Mouse (Mus musculus) left cerebral cortex, adult 8-10 months (tissue): ENCODE data around the gene Hoga1. TPM values are rescaled to one million over a fixed set of nuclear protein-coding genes. Genes with fewer than 3 reads are reported as not detected.

Experiments
- DNase-seq, 2 experiments: peaks; one replicate each; pipeline ENCODE4 v3.0.0; 2022; ENCODE audit warnings: low spot score in 2 of 2
- total RNA-seq, 4 experiments: library from RNA; stranded (reverse); gene quantifications; 2 replicates each; pipeline ENCODE4 v1.2.4; 2022

The Hoga1 gene
- total RNA-seq, 4 experiments from 2014 or later, result 4.8 to 6.0 (median 5.2) TPM

DNA sequence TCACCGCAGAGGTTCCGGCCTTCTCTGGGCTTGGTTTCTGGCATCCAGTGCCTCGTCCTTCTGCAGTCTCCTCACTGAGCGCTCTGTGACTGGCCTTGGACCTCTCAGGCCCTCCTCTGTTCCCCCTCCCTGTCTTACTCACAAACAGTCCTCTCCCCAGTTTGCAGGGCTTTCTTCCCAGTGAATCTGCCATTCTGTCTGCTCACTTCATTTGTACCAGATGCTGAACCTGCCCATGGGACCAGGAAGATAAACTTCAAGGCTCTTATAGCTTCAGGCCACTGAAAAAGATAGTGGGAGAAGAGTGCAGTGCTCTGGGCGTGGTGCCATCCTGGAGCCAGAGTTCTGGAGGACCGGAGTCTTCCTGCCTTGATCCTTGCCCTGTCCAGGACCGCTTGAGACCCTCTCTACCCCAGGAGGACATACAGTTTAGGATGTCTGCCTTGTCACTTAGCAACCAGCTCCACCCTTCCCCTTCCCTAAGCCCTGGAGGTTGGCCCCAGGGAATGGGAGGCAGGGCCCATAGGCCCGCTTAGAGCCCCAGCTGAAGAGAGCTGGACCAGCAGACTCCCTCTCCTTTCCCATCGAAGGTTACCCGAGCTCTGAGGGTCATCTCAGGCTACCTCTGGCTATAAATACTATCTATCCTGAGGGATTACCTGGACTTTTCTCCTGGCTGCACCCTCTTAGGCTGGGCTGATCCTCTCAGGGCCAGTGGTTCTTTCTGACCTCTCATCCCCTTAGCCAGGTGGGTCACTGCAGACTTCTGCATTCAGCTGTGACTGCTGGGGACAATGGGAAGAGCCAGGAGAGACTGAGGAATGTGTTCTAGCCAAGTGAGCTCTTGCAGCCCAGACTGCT, 23.5 kb upstream of the Hoga1 start:
- no peak for DNase-seq

DNA sequence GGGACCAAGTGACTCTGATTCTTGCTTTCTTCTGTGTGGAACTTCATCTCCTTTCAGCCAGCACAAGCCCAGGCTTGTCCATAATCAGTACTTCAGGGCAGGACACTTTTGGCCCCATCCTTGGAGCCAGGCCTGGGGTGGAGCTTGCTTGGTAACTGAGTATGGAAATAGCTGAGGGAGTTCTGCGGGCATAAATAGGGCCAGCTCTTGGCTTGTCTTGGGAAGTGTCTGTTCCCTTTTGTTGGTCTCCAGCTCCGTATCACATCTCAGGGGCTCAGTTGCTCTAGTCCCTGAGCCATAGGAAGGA, 22.9 kb upstream of the Hoga1 start:
- DNase-seq, result no peak

DNA sequence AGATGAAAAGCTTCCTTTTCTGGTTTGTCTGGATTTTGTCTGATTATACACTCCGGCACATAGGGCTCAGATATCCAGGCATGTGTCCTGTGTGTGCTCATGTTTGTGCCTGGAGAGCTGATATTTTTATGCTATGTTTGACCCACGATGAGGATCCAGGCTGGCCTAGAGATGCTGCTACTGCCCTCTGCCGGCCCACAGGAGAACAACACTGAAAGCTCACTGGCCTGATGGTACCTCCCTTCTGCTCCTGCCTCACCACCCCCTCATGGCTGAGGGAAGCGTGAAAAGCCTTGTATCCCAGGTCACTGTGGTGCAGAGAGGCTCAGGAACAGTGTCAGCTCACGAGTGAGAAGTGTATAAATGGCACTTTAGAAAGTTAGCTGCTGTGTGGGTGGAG, 19.3 kb upstream of the Hoga1 start:
- peak; percentile 61 to 76 for DNase-seq

DNA sequence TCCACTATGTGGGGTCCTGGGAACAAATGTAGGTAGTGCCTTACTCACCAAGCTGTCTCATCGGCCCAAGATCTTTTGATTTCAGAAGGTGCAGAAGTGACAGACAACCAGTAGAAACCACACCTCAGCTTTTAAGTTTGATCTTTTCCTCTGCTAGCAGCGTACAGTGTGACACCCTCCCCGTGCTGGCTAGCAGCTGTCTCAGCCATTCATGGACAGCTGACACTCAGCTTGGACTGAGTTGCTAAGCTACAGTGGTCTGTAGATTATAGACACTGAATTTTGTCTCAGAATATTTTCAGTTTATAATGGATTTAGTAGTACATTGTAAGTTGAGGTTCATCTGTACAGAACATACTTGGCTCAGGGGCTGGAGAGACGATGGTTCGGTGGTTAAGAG, 14.3 kb upstream of the Hoga1 start:
- no peak for DNase-seq

DNA sequence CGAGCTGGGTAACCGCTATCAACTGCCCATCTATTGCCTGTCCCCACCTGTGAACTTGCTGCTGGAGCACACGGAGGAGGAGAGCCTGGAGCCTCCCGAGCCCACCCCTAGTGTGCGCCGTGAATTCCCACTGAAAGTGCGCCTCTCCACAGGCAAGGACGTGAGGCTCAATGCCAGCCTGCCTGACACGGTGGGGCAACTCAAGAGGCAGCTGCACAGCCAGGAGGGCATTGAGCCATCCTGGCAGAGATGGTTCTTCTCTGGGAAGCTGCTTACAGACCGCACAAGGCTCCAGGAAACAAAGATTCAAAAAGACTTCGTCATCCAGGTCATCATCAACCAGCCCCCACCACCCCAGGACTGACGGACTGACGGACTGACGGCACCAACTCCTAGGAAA, 11.8 kb upstream of the Hoga1 start:
- no peak for DNase-seq

DNA sequence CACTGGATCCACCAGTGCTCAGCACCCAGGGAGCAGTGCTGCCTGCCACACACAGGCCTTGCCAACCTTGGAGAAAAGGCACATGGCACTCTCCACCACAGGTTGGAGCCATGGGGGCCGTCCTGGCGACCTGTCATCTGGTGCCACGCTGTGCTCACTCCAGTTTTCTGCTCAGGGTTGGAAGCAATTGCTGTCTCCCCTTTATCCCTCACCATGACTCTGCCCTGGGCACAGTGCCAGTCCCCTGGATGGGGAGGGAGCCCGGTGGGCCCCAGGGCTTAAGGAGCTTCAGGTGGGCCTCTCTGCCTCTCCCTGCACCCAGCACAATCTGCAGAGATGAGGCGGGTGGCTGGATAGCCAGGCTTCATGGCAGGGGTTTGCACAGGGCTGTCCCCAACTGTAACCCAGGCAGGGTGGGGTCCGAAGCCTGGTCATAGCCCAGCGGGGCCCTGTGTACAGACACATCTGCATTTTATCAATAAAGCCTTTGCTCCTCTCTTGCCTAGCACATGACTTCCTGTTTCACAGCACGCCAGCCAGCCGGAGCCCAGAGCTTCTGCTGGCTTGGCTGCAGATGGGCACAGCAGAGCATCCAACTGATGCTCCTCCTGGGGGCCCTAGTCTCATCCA, 11.1 kb upstream of the Hoga1 start:
- no peak for DNase-seq

DNA sequence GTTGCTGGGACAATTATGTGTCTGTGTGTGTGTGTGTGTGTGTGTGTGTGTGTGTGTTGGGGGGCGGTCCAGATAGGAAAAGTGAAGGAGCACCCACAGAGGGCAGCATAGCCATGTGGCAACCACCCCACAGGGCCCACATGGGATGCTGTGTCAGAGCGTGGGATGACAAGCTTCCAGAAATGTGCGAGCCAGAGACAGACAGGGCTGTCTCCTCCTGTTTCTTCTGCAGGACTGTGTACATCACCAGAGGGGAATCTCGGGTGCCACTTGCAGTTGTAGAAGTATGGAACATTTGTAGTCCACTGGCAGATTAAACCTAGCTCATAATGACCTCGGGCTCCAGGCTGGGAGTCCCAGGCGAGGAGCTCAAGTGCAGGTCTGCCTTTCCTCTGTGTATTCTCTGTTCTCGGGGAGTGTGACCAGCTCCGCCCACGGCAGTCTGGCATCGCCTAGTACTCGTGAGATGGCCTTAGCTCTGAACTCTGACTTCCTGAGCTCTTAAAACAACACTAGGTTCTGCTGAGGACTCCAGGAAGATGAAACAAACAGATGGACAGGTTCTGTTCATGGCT, 10.4 kb upstream of the Hoga1 start:
- DNase-seq, result no peak

DNA sequence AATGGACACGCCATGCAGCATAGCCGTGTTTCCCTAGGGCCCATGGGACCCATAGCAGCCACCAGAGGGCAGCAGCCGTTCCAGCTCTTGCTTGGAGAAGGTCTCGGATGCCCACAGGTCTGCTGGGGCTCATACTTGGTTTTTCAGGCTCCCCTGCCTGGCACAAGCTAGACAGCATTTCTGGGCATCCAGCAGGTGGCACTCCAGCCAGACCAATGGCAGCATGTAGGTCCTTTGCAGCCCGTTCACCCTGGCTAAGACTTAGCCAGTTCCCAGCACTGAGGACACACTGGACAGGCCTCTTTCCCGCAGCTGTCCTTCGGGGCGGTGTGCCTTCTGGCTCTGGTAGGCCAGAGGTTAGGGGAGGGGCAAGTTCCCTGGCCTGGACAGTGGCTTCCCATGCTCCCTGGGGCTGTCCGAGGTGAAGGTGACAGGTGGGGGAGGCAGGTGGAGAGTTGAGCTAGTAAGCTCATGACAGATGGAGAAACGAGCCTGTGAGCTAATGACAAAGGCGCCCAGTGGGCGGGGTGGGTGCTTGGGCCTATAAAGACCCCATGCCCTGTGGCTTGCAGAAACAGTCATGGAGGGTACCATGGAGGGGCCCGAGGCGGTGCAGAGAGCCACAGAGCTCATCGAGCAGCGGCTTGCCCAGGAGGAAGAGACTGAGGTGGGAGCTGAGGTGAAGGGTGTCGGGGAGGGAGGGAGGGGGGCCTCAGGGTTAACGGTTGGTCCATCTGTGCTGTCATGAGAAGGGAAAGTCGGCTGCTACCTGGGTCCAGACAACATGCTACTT, 9.8 kb upstream of the Hoga1 start, which contains the start of gene Ankrd2:
Gene Ankrd2 (plus strand): TSS at position 545 of the 793 bp plus-strand sequence.
- DNase-seq, result peak; percentile 62 to 73

DNA sequence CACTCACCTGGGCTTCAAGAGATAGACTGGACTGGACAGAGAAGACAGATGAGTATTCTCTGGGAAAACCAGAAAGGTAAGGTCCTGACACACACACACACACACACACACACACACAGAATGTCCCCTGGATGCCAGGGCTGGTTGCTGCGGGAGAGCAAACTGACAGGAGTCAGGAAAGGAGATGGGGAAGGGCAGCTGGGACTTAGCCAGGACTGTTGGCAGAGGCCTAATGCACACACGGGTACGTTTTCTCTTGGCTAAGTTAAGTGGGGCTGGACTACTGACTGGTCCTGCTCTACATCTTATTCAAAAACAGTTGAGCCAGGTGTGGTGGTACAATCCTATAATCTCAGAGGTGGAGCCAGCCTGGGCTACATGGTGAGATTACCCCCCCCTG, 9.1 kb upstream of the Hoga1 start:
- no peak for DNase-seq

DNA sequence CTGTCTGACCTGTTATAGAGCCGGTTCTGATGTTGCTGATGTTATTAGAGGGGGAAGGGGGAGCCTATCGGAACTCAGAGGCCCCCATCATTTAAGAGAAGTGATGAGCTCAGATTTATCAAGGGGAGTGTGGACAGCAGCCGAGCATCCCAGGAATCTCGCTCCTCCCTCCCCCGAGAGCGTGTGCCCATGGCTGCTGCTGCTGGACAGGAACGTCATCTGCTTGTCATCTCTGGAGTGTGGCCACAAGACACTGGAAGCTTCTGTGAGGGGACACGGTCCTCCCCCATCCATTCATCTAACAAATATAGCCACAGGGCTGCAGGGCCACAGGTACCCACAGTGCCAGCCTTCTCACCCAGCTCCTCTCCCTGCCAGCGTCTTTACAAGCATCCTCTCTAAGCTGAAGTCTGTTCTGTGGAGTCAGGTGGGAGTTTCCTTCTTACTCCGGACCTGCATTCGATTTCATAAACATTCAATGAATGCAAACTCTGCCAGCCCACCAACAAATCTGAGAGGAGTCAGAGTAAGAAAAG, 8.2 kb upstream of the Hoga1 start:
- no peak for DNase-seq

DNA sequence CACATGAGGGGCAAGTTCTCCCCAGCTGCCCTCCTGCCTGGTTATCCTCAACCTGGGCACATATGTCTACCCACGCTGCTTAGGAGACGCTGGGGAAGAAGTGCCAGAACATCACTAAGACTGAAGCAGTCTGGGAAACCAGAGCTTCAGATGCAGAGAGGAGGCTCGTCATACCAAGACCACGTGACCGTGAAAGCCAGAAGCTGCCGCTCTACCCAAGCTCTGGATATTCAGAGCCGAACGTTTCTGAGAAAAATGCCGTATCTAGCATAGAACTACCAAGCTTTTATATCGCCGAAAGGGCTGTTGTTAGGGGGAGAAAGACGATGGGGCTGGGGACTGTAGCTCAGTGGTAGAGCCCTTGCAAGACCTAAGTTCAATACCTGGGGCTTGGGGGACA, 7.1 kb upstream of the Hoga1 start:
- DNase-seq, result no peak

DNA sequence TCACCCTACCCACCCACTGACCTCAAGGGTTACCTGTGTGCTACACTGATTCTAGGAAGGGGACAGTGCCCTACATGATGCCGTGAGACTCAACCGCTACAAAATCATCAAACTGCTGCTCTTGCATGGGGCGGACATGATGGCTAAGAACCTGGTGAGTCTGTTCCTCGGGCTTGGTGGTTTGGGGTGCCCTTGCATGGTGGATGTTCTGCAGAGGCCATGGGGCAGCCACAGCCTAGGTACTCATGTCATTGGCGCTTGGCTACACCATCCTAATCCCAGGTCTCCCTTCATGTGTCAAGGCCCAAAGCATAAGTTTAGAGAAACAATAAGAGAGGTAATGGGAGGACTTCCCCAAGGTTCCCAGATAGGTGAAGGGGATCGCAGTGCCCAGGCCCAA, 1.4 kb upstream of the Hoga1 start:
- no peak for DNase-seq

DNA sequence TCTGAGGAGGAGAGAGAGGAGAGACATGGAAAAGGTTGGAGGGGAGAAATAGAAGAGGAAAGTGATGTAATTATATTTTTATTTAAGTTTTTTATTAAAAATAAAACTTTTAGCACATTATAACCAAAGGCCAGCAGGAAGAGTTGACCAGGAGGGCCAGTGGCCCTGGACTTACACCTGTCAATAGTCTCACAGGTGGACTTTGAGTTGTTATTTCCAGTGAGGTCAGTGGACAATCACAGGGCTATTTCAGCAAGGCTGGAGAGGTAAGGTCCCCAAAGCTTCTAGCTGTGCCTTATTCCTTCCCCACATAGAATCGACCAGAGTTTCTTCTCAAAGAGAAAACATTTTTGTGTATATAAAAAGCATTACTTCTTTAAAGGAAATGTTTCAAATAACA, 4.8 kb downstream of the Hoga1 start:
- no peak for DNase-seq

DNA sequence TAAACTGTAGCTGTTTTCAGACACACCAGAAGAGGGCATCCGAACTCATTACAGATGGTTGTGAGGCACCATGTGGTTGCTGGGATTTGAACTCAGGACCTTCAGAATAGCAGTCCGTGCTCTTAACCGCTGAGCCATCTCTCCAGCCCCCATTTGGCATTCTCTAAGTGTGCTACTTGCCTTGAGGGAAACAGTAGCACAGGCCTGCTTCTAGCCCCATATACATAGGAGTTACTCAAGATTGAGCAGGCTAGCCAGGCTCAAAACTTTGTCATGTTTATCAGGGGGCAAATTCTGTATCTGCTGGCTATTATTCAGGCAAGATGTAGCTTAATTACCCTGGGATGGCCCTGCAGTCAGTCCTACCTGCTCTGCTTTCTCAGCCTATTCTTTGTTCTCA, 5.9 kb downstream of the Hoga1 start:
- DNase-seq, result no peak

DNA sequence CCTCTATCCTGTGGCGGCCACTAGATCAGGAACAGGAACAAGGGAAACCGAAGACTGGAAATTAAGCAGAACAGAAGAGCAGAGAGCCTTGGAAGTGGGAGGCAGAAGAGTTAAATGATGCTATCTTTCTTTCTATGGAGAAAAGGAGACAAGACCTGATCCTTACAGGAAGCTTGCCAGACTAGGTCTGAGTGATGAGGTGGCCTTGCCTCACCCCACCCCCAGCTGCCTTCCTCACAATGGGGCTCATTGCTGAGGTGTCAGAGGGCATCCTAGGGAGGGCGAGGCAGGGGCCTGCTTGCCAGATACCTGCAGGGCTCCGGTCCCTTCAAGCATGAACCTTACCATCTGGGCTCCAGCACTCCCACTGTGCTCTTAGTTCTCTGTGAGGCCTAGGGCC, 6.5 kb downstream of the Hoga1 start, which contains the start of gene 4933411K16Rik:
Gene 4933411K16Rik (plus strand): TSS at position 301 of the 400 bp plus-strand sequence.
- DNase-seq, result no peak

DNA sequence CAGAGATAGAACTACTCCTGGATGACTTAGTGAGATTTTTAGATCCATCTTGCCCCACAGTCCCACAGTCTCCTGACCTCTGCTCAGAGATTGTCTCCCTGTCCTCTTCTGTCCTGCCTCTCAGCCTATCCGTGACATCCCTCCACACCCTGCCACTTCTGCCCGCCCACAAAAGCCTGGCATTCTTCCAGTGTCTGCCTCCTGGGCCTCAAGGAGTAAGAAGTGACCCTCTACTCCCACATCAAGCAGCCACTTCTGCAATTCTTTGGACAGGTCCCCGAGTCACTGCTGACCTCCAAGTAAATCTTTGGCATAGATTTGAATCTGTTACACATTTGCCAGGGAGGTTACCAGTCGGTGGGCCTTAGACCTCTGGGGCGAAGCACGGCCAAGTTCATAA, 8.8 kb downstream of the Hoga1 start:
- no peak for DNase-seq

DNA sequence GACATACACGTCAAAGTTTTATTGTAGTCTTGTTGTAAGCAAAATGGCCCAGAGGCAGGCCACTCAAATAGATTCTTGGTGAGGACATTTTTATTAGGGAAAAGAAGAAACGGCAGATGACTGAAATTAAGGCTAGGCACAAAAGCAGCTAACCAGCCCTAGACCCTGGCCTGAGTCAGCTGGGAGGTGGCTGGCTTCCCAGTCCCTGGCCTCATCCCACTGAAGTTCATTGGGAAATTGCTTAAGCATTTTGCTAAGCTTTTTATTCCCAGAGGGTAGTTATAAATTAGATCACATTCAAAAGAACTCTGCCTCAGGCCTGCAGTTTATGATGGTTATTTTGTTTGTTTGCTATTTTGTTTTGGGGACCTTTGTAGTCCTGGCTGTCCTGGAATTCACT, 10.5 kb downstream of the Hoga1 start:
- no peak for DNase-seq

DNA sequence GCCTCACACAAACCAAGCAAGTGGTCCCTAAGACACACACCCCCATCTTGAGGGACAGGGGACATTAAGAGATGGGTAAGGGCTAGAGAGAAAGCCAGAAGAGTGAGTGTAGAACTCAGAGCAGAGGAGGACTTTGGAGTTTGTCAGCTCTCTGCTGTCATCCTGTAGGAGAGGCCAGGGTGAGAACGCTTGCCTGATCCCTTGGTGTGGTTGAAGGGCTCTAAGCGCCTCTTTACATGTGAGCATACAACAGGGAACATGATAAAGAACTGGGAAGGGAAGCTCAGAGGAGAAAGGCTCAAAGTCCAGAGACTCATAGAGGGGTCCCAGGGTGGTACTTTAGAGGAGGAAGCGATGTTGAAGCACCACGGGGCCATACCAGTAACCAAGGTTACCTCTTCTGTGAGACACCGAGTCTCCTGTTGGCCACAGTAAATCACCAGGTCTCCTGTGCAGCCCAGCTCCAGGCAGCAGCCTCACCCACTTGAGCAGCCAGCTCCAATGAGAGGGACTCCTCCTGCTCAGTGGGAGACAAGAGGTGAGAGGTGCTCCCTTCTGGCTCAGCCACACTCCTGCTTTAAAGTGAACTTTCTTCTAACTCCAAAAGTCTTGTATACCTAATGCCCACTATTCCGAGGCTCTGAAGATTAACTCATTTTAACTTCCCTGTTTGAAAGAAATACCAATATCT, 11.5 kb downstream of the Hoga1 start:
- no peak for DNase-seq

DNA sequence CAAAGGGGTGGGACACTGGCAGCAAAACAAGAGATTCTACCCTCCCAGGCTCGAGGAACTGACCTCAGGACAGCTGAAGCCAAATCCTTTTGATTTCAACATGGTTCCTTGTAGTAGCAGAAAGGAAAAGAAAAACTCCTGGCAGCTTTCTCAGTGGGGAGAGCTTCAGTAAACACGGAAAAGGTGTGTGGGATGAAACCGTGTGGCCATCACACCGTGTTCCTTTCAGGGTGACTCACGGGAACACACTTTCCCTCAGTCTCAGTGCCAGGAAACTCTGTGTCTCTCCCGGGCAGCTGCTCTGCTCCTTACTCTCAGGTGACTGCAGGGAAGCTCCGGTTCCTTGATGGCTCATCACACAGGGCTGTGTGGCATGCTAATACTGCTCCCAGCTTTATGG, 13.0 kb downstream of the Hoga1 start:
- DNase-seq, result no peak

DNA sequence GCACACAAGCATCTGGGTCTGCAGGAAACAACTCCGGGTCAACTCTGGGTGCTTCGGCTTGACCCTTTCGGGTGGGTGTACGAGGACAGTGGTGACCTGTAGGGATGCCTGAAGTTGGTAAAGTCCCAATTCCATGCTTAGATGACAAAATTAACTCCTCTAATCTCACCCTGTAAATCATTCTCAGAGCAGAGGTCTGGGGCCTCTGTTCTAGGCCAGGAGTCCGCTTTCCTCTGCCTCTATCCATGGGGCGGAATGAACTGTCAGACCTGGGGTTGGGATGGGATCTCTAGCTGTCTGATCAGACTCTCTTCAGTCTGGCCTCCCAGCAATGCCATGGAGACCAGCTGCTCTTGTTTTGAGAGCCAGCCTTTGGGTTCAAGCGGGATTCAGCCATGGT, 16.0 kb downstream of the Hoga1 start:
- no peak for DNase-seq
